Mouse (Mus musculus) cerebral cortex, adult 2 months (tissue): Measurements from ENCODE around the gene Gm20481.

Source experiments
- WGBS: fragments of 180-500 bp; shearing (Covaris S2); methylation state at CpG from one replicate; pipeline ENCODE4 v1.1.7; 2018; 5-methylcytosine and 5-hydroxymethylcytosine counted together

Gene Gm20481

DNA sequence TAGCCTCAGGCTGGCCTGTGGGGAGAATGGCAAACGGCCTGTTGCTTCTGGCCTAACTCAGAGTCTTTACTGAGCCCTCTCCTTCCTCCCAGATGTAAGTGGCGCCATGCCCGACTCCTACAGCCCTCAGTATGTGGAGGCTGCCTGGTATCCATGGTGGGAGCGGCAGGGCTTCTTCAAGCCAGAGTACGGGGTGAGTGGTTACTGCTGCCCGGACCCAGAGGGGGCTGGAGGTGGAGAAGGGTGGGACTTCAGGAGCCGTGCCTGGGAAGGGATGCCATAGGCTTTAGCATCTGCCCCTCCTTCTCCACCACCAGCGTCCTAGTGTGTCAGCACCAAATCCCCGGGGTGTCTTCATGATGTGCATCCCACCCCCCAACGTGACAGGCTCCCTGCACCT lies 35.4 kb downstream of the Gm20481 start:
- 89% methylated on average over 10 of the region's 10 CpGs for WGBS

DNA sequence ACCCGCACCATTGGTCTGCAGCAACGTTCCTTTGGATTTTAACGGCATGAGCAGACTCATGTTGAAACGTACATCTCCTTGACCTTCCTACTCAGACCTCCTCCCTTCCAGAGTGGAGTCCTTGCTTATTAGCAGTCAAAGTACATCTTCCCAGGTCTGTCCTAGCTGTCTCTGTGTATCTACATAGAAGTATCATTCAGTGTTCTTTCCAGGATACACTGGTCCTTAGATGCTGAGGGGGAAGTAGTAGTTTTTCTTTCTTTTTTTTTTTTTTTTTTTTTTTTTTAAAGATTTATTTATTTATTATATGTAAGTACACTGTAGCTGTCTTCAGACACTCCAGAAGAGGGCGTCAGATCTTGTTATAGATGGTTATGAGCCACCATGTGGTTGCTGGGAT lies 36.2 kb downstream of the Gm20481 start:
- 96% methylated on average over 4 of the region's 5 CpGs for WGBS

DNA sequence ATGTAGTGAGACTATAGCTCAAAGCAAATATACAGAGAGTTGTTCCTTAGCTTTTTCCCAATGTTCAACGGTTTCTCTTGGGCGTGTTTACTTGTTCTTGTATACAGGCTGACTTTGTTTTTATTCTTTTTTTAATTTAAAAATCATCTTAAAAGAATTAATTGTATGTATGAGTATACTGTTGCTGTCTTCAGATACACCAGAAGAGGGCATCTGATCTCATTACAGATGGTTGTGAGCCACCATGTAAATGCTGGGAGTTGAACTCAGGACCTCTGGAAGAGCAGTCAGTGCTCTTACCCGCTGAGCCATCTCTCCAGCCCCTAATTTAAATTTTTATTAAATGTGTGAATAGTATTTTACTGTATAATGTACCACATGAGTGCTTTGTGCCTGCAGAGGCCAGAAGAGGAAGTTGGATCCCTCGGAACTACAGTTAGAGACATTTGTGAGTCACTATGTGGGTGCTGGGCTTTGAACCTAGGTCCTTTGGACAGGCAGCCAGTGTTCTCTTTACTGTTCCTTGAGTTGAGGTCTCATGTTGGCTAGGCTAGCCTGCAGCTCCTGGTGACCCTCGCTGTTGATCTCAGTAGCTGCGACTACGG lies 37.8 kb downstream of the Gm20481 start:
- WGBS: 96% methylated on average over 7 of the region's 7 CpGs

DNA sequence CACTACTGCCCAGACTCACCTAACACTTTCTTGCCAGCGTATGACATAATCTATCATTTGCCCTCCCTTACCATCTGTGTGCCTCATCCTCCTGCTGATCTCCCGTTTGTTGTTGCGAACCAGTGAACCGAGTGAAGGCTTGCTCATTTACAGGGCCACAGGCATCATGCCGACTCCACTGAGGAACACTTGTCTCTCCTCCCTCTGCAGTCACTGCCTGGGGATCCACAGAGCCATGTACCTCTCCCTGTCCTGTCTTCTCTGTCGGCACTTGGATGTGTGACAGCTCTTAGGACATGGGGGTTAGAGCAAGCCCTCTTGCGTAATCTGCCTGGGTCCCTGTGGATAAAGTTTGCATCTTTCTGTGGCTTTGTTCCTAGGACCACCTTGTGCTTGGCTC lies 39.9 kb downstream of the Gm20481 start:
- WGBS: 84% methylated on average over 7 of the region's 7 CpGs

DNA sequence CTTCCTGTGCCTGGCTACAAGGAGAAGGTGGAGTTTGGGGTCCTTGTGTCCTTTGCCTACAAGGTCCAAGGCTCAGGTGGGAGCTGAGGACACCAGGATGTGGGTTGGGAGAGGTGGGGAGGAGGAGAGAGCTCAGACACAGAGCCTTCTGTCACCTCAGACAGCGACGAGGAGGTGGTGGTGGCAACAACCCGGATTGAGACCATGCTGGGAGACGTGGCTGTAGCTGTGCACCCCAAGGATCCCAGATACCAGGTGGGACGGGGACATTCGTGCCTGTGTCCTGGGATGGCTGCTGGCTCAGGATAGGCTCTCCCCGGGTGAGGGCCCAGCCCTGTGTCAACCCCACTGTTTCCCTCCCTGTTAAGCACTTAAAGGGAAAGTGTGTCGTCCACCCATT lies 41.7 kb downstream of the Gm20481 start:
- WGBS: 91% methylated on average over 8 of the region's 8 CpGs

DNA sequence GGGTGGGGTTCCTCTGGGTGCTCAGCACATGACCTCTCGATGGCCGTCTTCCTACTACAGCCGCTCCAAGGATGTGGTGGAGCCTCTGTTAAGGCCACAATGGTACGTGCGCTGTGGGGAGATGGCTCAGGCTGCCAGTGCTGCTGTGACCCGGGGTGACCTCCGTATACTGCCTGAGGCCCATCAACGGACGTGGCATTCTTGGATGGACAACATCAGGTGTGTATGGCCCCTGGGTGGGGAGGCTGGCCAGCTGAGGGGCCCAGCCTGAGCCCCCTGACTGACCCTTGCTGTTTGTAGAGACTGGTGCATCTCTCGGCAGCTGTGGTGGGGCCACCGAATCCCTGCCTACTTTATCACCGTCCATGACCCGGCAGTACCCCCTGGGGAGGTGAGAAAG lies 42.7 kb downstream of the Gm20481 start:
- 91% methylated on average over 13 of the region's 13 CpGs for WGBS

DNA sequence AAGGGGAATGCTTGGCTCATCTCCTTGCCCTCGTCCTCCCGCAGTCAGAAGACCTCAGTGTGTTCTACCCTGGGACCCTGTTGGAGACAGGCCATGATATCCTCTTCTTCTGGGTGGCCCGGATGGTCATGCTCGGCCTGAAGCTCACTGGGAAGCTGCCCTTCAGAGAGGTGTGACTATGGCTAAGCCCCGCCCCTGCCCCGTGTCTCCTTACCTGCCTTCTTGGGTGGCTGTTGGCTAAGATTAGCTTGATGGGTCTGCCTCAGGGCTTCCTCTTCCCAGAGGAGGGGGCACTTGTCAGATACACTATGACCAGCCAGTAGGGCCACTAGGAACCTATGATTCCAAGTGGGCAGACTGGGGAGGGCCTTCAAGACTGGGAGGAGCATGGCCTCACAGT lies 43.5 kb downstream of the Gm20481 start:
- WGBS: 87% methylated on average over 6 of the region's 6 CpGs

DNA sequence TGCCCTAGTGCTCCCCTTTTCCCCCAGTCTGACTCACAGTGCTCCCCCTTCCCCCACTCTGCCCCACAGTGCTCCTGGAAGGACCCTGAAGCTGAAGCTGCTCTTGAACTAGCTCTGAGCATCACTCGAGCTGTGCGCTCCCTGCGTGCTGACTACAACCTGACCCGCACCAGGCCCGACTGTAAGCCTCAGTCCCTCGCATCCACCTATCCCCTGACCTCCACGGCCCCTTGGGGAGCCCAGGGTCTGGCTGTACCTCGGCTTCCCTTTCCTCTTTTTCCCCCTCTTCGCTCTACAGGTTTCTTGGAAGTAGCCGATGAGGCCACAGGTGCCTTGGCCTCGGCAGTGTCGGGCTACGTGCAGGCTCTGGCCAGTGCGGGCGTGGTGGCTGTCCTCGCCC lies 45.6 kb downstream of the Gm20481 start:
- WGBS: 92% methylated on average over 16 of the region's 16 CpGs

DNA sequence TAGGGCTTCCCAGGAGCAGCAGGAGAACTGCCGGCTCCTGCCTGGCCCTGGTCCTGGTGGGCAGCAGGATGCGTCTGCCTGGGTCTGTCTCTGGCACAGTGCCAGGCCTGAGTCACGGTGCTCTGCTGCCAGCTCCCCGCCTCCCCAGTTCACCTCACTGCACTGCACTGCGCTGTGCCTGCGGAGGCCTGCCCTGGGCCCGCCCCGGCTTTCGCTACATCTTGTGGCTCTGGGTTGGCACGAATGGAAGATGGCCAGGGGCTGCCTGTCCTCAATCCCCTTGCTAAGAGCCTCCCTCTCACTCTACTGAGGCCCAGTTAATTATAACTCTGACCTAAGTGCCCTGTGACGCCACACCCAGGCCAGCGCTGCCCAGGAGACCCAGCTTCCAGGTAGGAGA lies 46.7 kb downstream of the Gm20481 start, which contains the start of gene Vwa7:
Gene Vwa7, plus strand, starts transcription at position 204 of the 400 bp plus-strand sequence.
- WGBS: 51% methylated on average over 12 of the region's 12 CpGs

DNA sequence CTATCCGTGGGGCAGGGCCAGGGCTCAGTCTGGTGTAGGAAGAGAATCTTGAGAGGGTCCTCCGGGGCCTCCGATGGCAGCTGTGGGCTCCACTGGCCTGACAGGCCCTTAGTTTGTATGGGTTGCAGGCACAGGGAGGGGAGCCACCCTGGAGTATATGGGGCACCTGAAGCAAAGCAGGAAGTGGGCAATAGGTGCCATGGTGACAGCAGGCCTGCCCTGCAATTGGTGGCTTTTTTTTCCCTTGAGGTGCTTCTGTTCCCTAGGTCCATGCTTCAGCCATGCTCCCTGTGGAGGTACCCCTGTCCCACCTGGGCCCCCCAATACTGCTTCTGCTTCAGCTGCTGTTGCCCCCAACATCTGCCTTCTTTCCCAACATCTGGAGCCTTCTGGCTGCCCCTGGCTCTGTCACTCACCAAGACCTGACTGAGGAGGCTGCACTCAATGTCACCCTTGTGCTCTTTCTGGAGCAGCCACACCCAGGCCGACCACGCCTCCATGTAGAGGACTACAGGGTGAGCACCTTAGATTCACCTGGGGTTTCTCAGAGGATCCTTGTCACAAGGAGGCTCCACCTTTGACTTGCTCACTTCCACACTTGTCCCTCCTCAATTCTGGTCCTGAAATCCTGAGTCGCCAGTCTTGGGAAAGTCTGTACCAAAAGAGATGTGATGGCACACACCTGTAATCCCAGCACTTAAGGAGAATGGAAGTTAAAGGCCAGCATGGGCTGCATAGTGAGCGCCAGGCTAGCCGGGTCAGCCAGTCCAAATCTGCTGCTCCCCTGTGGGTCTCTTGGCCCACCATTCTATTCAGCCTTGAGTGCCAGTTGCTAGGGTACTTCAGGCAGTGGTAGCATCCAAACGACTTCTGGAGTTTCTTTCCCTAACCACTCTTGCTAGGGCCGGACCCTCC lies 47.3 kb downstream of the Gm20481 start:
- whole genome bisulfite sequencing: 83% methylated on average over 10 of the region's 10 CpGs

DNA sequence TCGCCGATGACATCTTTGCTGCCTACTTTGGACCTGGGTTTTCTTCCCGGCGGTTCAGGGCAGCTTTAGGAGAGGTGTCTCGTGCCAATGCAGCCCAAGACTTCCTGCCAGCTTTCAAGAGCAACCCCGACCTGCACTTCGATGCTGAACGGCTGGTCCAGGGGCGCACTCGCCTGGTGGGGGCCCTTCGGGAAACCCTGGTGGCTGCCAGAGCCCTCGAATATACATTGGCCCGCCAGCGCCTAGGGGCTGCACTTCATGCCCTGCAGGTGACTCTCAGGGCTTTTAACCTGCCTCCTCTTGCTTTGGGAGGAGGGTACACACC lies 48.0 kb downstream of the Gm20481 start:
- WGBS: 73% methylated on average over 14 of the region's 14 CpGs

DNA sequence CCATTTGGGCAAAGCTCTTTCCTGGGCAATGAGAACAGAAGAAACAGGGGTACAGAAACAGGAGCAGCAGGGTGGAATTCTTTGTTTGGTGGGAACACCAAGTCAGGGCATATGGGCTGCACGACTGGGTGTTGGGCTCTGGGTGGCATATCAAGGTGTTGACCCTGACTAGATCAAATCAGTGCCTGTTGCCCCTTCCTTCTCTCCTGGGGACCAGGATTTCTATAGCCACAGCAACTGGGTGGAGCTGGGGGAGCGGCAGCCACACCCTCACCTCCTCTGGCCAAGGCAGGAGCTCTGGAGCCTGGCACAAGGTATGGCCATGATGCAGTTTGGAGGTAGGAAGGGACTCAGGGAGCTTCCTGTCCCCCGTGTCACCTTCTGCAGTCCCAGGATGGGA lies 48.5 kb downstream of the Gm20481 start:
- WGBS: 90% methylated on average over 3 of the region's 3 CpGs

DNA sequence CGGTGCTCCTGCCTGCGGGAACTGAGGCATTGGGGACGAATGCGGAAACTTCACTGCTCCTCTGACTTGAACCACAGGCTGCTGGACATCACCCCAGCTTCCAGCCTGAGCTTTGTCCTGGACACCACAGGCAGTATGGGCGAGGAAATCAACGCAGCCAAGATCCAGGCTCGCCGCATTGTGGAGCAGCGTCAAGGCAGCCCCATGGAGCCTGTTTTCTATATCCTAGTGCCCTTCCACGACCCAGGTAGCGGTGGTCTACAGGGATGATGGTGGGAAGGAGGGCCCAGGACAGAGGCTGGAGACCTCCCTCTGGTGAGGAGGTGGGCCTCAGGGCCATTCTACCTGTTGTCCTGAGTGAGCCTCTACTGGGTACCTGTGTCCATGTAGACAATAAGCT lies 50.2 kb downstream of the Gm20481 start:
- WGBS: 89% methylated on average over 11 of the region's 11 CpGs

DNA sequence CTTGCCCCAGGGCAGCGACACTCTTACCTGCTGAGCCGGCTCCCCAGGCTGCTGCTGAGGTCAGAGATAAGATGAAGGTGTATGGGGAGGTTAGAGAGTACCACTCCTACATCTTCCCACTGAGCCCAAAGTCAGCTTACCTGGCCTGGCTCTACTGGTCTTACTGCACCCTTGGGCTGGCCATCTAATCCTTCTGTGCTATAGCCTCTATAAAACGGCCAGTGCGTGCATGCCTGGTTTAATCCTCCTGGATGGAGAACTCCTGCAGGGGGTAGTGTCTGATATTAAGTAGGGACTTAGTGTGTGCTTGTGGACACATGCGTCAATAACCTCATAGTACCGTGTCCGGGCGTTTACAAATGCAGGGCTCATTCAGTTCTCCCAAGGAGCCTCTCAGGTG lies 50.8 kb downstream of the Gm20481 start:
- 93% methylated on average over 8 of the region's 8 CpGs for WGBS

DNA sequence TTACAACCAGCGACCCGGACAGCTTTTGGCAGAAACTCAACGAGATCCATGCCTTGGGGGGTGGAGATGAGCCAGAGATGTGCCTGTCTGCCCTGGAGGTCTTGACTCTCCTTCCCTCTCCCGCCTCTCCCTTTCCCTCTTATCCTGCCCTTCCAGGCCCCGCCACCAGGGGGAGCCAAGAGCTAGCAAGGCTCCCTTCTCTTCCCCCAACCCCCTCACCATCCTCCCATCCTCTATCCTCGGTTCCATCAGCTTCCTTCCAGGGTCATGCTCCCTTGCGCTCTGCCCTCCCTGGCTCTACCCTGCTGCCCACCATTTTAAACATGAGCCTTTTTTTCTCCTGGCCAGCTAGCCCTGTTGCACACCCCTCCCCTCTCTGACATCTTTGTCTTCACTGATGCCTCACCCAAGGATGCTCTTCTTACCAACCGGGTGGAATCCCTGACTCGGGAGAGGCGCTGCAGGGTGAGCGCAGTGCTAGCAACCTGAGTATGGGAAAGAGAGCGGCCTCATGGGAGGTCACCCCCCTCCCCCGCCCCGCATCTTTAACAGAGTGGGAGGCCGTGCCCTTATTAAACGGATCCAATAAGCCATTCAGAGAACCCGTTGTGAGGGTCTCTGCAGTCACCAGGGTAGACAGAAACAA lies 51.6 kb downstream of the Gm20481 start:
- WGBS: 20% methylated on average over 17 of the region's 17 CpGs
